Mouse (Mus musculus) lung, embryonic 14.5 days (tissue): ENCODE measurements around the gene Synpo2. TPM values are rescaled to one million over a fixed set of nuclear protein-coding genes. Genes with fewer than 3 reads are reported as not detected.

ENCODE experiments used
- ATAC-seq: fragments of 200-750 bp; cut with Nextera tagmentation; 2 replicates; pipeline ENCODE4 v1.8.0; 2017; ENCODE audit warnings: mild to moderate bottlenecking, moderate TSS enrichment, moderate library complexity; ENCODE audit not compliant: insufficient read depth
- DNase-seq: peaks from one replicate; pipeline ENCODE4 v3.0.0-alpha.2; 2015
- H3K27ac ChIP-seq: fragments of 300-500 bp; sonication (generic); 2 replicates; pipeline ENCODE4 v1.5.1; 2014; ENCODE audit warnings: low read depth, mild to moderate bottlenecking, moderate library complexity
- H3K27me3 ChIP-seq: fragments of 300-500 bp; sonication (generic); 2 replicates; pipeline ENCODE4 v1.6.1; 2014; ENCODE audit warnings: low read length, control low read depth; ENCODE audit not compliant: insufficient read depth
- H3K36me3 ChIP-seq: fragments of 300-500 bp; sonication (generic); 2 replicates; pipeline ENCODE4 v1.6.1; 2014; ENCODE audit warnings: control low read depth; ENCODE audit not compliant: insufficient read depth
- H3K4me1 ChIP-seq: fragments of 300-500 bp; sonication (generic); 2 replicates; pipeline ENCODE4 v1.6.1; 2014; ENCODE audit warnings: antibody characterized with exemption, control low read depth; ENCODE audit not compliant: insufficient read depth
- H3K4me2 ChIP-seq: fragments of 300-500 bp; sonication (generic); 2 replicates; pipeline ENCODE4 v1.6.1; 2014; ENCODE audit warnings: mild to moderate bottlenecking
- H3K4me3 ChIP-seq: fragments of 300-500 bp; sonication (generic); 2 replicates; pipeline ENCODE4 v1.5.1; 2014; ENCODE audit warnings: low read depth, low read length
- H3K9ac ChIP-seq: fragments of 300-500 bp; sonication (generic); 2 replicates; pipeline ENCODE4 v1.6.1; 2014
- H3K9me3 ChIP-seq: fragments of 300-500 bp; sonication (generic); 2 replicates; pipeline ENCODE4 v1.6.1; 2016; ENCODE audit warnings: low read depth, low read length, control low read depth
- CTCF ChIP-seq: IDR thresholded peaks from 2 replicates; pipeline ENCODE4 v1.5.1; 2016; ENCODE audit warnings: antibody characterized with exemption, low read depth
- WGBS: fragments of 180-500 bp; shearing (Covaris S2); extraction: QIAGEN DNeasy Blood & Tissue Kit; methylation state at CpG from one replicate; pipeline ENCODE4 v1.1.7; 2014; 5-methylcytosine and 5-hydroxymethylcytosine counted together
- polyA plus RNA-seq: library from polyadenylated mRNA; unstranded; fragments of >200 nt; fragmentation: Nextera tagmentation; extraction: Ambion mirVana; gene quantifications from 2 replicates; pipeline ENCODE4 v1.2.1, GENCODE M21; 2014

Gene Synpo2
- polyA plus RNA-seq, 1 experiment from 2014 or later = 13.2 TPM

DNA sequence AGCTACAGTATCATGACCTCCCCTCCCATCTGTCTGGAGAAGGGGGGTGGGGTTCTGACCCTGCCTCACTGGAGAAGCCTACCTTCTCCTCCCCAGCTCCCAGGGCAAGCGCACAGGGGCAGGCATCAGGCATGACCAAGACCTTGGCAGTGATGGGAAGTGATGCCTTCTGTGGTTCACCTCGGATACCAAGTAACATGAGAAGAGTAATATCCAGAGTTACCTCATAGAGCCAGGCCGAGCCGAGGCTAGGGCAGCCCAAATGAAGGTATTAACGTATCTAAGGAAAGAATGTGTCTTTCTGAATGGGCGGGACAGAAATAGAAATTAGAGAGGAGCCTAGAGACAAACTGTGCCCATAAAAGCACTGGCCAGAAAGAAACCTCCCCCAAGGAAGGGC lies 92.5 kb downstream of the Synpo2 start:
- Histone ChIP-seq H3K27me3 (no peaks in the 10 kb centered on the region), H3K4me2 (no peak overlapping the region), H3K4me1 (peaks cover 15% of the 10 kb centered on the region), H3K9ac (no peak overlapping the region), H3K36me3 (no peaks in the 10 kb centered on the region), H3K9me3 (no peaks in the 10 kb centered on the region), H3K4me3 (no peak overlapping the region), H3K27ac (no peak overlapping the region)
- no peak for TF ChIP-seq CTCF
- 81% methylated on average over 6 of the region's 6 CpGs for WGBS
- no peak for ATAC-seq
- DNase-seq = no peak

DNA sequence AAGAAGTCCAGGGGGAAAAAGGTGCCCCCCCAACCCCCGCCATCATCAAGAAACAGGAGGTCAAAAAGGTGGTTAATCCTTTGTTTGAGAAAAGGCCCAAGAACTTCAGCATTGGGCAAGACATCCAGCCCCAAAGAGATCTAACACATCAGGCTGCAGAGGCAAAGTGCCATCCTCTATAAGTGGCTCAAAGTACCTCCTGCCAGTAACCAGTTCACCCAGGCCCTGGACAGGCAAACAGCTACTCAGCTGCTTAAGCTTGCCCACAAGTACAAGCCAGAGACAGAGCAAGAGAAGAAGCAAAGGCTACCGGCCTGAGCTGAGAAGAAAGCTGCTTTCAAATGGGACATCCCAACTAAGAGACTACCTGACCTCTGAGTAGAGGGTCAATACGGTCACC lies 93.7 kb downstream of the Synpo2 start:
- Histone ChIP-seq H3K4me1 (peaks cover 21% of the 10 kb centered on the region), H3K27me3 (no peaks in the 10 kb centered on the region), H3K27ac (no peak overlapping the region), H3K4me2 (no peak overlapping the region), H3K9ac (no peak overlapping the region), H3K9me3 (no peaks in the 10 kb centered on the region), H3K4me3 (no peak overlapping the region), H3K36me3 (no peaks in the 10 kb centered on the region)
- WGBS = 79% methylated on average over 3 of the region's 3 CpGs
- DNase-seq (no peak), ATAC-seq (no peak)
- no peak for TF ChIP-seq CTCF

DNA sequence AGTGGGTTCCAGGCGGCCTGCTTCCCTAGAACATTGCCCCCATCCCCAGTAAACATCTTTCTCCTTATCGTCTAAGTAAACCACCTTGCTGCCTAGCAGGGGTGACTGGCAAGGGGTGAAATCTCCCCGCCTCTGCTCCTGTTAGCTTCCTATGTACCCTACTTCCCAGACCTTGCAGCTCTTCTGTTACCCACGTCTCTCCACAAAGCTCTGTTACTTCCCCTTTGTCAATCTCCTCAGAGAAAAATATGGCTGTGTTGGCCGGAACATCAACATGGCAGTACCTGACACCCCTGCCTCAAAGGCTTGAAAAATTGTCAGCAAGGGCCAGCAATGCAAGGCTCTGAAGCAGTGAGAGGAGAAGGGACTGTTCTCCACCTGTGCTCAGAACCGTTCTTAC lies 94.9 kb downstream of the Synpo2 start:
- no peak for ATAC-seq
- Histone ChIP-seq H3K4me3 (no peak overlapping the region), H3K9ac (no peak overlapping the region), H3K36me3 (no peaks in the 10 kb centered on the region), H3K27me3 (no peaks in the 10 kb centered on the region), H3K4me2 (no peak overlapping the region), H3K9me3 (no peaks in the 10 kb centered on the region), H3K27ac (no peak overlapping the region), H3K4me1 (peaks cover 26% of the 10 kb centered on the region)
- DNase-seq = no peak
- TF ChIP-seq CTCF = no peak
- WGBS = 69% methylated on average over 6 of the region's 6 CpGs

DNA sequence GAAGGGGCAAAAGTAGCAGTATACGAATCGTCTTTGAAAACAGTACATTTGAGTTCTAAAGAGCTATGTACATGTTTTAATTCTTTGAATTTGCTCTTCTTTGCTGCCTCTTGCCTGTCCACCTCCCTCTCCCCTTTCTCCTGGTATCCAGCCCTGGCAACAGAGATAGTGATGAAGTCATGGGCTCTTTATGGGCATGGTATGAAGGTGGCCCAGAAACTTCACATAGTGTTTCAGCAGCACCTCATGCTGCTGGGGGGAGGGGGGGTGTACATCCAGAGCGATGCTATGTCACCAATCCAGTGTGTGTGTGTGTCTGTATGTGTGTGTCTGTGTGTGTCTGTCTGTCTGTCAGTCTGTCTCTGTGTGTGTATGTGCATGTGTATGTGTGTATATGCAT lies 95.8 kb downstream of the Synpo2 start:
- peak overlapping the region; percentile 46; the same call in 1 of the 2 replicates for H3K27ac ChIP-seq
- H3K27me3 ChIP-seq = no peaks in the 10 kb centered on the region
- peaks cover 26% of the 10 kb centered on the region for H3K4me1 ChIP-seq
- no peak for ATAC-seq
- DNase-seq = no peak
- no peak overlapping the region for H3K4me3 ChIP-seq
- 95% methylated on average over 3 of the region's 3 CpGs for WGBS
- H3K36me3 ChIP-seq = no peaks in the 10 kb centered on the region
- H3K9ac ChIP-seq = no peak overlapping the region
- no peak for TF ChIP-seq CTCF
- H3K9me3 ChIP-seq = no peaks in the 10 kb centered on the region
- H3K4me2 ChIP-seq = no peak overlapping the region

DNA sequence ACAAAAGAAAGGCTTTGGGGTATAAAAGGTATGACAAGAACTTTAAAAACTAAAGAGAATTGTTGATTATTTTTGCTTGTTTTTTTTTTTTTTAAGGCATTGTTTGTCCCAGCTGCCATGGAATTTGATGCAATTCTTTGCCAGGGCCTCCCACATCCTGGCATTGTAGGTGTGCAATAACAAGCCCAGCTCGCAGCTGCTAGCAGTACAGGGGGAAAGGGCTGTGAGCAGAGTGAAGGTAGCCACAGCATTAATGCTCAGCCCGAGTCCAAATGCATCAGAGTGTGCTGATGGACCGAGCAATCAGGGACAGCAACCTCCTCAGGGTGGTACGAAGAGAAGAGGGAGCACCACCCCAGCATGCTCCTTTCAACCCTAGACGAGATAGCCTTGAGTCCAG lies 96.3 kb downstream of the Synpo2 start:
- DNase-seq = no peak
- no peak overlapping the region for H3K4me2 ChIP-seq
- ATAC-seq = no peak
- peaks cover 26% of the 10 kb centered on the region for H3K4me1 ChIP-seq
- H3K4me3 ChIP-seq = no peak overlapping the region
- WGBS = 60% methylated on average over 5 of the region's 5 CpGs
- H3K9me3 ChIP-seq = no peaks in the 10 kb centered on the region
- H3K27ac ChIP-seq = peak overlapping the region; percentile 46; the same call in 1 of the 2 replicates
- H3K9ac ChIP-seq = no peak overlapping the region
- TF ChIP-seq CTCF = no peak
- H3K27me3 ChIP-seq = no peaks in the 10 kb centered on the region
- no peaks in the 10 kb centered on the region for H3K36me3 ChIP-seq

DNA sequence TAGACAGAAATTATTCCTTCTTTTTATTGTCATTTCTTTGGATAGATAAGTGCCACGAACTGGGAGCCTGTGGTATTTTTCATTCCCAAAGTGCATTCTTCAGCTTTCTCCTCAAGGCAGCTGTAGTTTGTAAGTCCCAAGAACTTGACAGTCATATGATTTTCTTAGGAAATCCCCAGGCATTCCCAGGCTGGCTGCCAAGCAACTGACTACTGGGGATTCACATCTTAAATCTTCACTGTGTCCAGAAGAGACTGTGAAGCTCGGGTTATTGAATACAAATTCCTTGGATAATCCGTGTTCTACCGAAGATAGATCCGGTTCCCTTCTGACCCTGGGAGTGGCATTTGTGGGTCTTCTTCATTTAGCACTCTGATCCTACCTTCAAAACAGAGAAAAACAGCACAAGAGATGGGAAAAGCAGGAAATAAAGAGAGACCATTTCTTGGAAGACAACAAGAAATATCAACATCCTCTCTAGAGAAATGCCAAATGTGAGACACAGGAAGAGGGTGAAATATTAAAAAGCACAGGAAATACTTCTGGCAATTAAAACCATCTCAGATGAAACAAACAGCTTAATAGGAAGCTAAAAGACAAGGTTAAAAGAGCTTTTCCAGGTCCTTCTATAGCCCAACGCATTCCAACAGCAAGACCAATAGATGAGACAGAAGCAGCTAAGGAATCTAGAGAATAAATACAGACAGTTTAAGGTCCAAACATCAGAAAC lies 97.5 kb downstream of the Synpo2 start:
- no peaks in the 10 kb centered on the region for H3K36me3 ChIP-seq
- 28% methylated on average over 6 of the region's 6 CpGs for WGBS
- no peak overlapping the region for H3K9ac ChIP-seq
- H3K27ac ChIP-seq = peak overlapping the region; percentile 87
- no peak overlapping the region for H3K4me3 ChIP-seq
- H3K27me3 ChIP-seq = no peaks in the 10 kb centered on the region
- peak overlapping the region; percentile 36 for H3K4me2 ChIP-seq
- no peak for TF ChIP-seq CTCF
- peaks cover 26% of the 10 kb centered on the region for H3K4me1 ChIP-seq
- no peaks in the 10 kb centered on the region for H3K9me3 ChIP-seq
- ATAC-seq (peak; percentile 82), DNase-seq (peak; percentile 98)

DNA sequence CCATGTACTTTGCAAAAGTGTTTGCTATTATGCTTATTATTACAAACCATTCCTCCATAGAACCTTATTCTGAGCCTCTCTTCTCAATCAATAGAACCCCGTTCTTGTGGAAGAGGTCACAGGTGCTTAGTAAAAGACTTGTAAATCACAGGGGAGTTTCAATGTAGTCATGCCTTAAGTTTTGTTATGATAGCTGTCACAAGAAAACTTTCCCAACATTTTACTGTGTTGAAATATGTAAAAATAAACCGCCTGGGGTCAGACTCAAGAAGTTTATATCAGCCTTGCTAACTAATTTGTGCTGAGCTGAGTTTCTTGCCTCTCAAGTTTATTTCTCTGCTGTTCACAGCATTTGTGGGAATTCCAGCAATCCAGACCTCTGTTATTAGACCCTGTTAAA lies 103.8 kb downstream of the Synpo2 start:
- Histone ChIP-seq H3K4me3 (no peak overlapping the region), H3K36me3 (no peaks in the 10 kb centered on the region), H3K27ac (no peak overlapping the region), H3K4me2 (no peak overlapping the region), H3K9ac (no peak overlapping the region), H3K27me3 (no peaks in the 10 kb centered on the region), H3K4me1 (0 out of 2 replicates have a peak, but pooled peaks cover 3% of the 10 kb centered on the region), H3K9me3 (no peaks in the 10 kb centered on the region)
- TF ChIP-seq CTCF = no peak
- ATAC-seq (no peak), DNase-seq (no peak)
- WGBS = 56% methylated on average over 2 of the region's 2 CpGs
